Mouse (Mus musculus) 3134 (cell line): ENCODE data around the gene Gm3238.
"Not testable (repeated sequence)": the region's sequence is repeated elsewhere in the genome, so short reads cannot be mapped to it uniquely, and the experiment has no call there.

Experiments
- DNase-seq: peaks from one replicate; pipeline ENCODE4 v3.0.0-alpha.2; 2011; ENCODE audit warnings: low spot score; ENCODE audit not compliant: insufficient read length; ENCODE audit errors: extremely low read depth

The Gm3238 gene

DNA sequence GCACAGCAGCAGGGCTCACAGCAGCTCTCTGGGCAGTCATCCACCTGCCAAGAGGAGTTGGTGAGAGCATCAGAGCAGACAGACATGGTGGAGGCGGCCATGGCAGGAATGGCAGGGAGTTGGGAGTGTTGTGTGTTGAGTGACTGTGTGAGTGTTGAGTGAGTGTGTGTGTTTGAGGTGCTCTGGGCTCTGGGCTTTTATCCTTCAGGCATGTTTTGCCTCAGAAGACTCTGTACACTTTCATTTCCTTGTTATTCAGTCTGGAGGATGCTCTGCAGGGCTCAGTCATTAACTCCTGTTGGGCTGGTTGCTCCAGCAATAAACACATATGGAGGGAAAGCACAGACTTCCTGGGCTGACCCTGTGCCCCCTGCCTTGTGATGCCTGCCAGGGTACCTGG, at the start of gene Gm3238:
Gm3238 (minus strand) TSS at position 101 of the 400 bp plus-strand sequence.
- DNase-seq: not testable (repeated sequence)

DNA sequence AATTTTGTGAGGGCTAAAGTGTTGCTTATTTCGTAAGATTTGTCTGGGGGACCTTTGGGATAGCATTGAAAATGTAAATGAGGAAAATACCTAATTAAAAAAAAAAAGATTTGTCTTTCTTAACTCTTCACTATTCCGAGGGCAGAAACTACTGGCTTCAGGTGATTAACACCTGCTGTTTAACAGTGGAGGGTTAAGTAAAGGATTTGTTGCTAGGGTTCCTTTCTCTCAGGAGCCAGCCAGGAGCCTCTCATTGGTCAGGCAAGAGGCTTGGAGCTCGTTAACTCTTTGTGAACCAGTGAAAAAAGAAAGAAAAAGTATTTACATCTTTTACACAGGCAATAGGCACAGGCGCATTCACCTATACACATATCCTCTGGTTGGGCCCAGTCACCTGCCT, 48.1 kb upstream of the Gm3238 start:
- no peak for DNase-seq

DNA sequence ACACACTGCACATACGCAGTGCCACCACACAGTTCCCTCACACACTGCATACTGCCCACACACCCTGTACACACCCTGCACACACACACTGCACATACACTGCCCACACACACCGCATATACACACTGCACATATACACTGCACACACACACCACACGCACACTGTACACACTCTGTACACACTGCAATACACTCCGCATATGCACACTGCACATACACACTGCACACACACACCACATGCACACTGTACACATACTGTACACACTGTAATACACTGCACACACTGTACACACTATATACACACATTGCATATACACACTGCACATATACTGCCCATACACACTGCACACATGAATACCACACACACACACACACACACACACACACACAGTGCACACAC, 47.4 kb upstream of the Gm3238 start:
- no peak for DNase-seq

DNA sequence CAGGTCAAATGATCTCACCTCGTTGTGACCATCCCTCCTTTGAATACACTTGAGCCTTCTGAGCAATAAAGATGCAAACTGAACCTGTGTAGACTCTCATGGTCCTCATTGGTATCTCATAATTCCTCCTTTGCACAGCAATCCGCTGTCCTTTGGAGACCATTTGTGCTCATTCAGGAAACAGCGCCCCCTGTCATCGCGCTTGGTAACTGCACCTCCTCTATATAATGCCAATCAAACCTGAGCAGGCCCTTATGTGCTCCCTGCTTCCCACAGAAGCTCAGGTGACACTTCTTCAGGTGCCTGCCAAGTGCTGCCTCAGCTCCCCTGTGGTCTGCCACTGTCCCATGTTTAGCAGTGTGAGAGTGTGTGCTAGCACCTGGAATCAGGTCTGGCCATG, 44.4 kb upstream of the Gm3238 start:
- no peak for DNase-seq

DNA sequence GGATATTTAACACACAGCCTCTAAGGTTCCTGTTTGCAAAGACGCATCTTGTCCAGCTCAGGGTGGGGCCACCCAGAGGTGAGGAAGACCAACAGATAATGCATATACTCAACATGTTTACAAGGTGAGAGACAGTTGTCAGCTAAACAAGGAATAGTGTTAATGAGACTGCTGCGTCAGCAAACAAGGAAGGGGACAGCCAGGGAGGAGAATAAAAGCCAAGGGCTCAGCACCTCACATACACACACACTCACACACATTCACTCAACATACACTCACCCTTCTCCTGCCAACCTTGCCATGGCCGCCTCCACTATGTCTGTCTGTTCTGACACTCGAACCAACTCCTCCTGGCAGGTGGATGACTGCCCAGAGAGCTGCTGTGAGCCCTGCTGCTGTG, 43.3 kb upstream of the Gm3238 start, which contains the start of gene Gm2696:
Gm2696 (plus strand) TSS at position 301 of the 400 bp plus-strand sequence.
- DNase-seq: no peak

DNA sequence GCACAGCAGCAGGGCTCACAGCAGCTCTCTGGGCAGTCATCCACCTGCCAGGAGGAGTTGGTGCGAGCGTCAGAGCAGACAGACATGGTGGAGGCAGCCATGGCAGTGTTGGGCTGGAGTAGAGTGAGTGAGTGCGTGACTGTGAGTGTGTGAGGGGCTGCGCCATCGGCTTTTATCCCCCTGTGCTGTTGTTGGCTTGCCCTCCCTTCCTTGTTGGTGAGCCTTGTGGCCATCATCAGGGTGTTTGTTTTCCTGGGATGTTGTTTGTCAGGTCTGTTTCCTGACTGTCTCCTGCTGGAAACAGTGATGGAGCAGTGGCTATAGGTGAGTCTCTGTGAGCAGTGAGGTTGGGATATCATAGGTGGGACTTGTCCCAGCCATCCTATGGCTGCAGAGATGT, 40.6 kb upstream of the Gm3238 start, which contains the start of gene Gm9507:
Gm9507 (minus strand) TSS at position 101 of the 400 bp plus-strand sequence.
- no peak for DNase-seq

DNA sequence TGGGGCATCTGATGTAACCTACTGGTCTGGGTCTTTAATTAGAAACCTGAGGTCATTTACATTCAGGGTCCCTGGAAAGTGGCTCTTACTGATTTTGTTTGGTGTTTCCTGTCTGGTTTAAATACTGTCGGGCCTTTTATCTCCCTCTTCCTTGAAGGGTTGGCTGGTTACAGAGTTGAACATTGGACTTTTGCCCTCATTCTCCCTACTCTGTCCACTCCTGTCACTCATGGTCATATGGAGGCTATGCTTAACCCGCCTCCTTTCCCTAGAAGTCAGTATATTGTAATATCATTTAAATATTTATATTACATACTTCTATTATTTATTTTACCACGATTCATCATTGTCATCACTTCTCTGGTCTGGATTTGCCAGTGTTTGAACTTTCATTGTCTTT, 33.0 kb upstream of the Gm3238 start:
- DNase-seq: no peak

DNA sequence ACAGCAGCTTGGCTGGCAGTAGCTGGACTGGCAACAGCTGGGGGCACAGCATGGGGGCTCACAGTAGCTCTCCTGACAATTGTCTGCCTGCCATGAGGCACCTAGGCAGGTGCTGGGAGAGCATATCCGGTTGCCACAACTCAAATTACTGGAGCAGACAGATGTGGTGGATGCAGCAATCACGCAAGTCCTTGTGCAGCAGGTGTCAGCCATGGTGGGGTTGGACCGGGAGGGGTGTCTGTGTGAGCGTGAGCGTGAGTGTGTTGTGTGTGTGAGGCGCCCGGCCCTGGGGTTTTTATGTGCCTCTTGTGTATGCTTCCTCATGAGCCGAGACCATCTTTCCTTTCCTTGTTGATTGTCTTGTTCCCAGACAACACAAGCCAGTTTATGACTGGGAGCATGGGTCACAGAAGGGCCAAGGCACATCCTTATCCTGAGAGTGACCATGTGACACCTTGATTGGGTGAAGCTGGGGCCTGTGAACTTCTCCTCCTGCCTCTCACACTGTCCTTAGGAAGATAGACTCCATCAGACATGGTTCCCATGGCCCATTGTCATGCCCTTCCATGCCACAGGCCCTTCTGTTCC, 27.9 kb upstream of the Gm3238 start, which contains the start of gene Gm19668:
Gm19668 (minus strand) TSS at position 213 of the 588 bp plus-strand sequence.
- DNase-seq: no peak

DNA sequence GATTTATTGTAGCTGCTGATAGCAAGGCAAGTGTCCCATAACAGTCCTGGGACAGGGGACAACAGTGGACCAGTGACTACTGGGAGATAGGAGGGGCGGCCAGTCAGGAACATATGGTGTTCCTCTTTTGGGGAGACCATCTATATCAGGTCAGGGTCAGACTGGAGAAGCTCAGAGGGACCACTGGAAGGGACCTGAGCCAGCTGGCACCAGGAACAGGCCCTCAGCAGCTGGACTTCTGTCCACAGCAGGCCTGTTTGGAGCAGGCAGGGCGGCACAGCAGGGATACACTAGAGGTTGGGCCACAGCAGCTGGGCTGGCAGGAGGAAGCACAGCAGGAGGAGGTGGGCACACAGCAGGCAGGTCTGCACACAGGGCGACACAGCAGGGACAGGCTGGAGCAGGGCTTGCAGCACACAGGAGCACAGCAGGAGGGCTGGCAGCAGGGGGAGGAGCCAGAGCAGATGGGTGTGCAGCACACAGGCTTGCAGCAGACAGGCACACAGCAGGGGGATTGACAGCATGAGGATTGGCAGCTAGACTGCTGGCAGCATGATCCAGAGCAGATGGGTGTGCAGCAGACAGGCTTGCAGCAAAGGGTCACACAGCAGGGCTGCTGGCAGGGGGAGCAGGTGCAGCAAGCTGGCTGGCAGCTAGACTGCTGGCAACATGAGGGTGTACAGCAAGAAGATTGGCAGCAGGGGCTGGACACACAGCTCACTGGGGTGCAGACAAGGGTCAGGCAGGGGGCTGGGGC, 27.2 kb upstream of the Gm3238 start:
- DNase-seq: not testable (repeated sequence)

DNA sequence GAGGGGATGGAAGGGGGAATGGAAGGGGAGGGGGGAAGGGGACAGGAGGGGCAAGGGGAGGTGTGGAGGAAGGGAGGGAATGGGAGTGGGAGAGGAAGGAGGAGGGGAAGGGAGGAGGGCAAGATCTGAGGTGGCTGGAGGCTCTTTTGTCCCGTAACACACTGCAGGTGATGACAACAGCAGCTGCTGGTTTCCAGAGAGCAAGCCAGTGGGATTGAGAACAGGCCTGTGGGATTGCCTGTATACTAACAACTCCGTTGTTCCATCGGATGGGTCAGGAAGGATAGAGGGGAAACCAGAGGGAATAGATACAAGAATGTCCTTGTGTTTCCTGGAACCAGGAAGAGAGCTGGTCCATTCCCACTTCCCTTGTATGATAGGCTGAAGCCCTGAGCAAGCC, 26.6 kb upstream of the Gm3238 start:
- DNase-seq: no peak

DNA sequence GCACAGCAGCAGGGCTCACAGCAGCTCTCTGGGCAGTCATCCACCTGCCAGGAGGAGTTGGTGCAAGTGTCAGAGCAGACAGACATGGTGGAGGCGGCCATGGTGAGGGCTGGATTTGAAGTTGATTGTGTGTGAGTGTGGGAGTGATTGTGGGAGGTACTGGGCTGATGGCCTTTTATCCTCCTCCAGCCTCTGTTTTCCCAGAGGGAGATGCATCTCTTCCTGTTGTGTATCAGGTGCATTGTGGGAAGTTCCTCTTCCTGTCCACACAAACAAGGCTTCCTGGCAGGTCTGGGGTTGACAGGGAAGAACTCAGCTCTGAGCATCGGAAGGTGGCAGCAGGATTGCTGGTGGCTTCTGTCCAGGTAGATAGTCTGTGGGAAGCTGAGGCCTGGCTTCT, 23.9 kb upstream of the Gm3238 start, which contains the start of gene Gm9639:
Gm9639 (minus strand) TSS at position 101 of the 400 bp plus-strand sequence.
- no peak for DNase-seq

DNA sequence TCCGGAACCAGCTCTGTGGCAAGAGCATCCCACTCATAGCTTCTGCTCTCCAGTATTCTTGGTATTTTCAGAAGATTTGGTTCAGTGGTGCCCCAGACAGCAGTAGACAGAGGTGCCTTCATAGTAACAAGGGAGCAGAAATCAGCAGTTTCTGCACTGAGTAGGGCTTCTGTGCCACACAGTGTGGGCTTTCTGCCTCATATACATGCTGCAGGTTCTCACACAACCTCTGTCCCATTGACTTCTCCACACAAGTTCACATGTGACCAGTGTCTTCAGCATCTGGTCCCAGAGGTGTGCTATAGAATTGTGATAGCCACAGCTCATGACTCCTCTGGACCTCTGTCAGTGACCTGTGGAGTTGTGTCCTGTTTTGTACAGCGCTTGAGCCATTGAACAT, 17.5 kb upstream of the Gm3238 start:
- DNase-seq: no peak

DNA sequence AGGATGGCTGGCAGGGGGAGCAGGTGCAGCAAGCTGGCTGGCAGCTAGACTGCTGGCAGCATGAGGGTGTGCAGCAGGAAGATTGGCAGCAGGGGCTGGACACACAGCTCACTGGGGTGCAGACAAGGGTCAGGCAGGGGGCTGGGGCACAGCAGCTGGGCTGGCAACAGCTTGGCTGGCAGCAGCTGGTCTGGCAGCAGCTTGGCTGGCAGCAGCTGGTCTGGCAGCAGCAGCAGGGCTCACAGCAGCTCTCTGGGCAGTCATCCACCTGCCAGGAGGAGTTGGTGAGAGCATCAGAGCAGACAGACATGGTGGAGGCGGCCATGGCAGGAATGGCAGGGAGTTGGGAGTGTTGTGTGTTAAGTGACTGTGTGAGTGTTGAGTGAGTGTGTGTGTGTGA, 16.8 kb upstream of the Gm3238 start, which contains the start of gene Gm7137:
Gm7137 (minus strand) TSS at position 325 of the 400 bp plus-strand sequence.
- not testable (repeated sequence) for DNase-seq

DNA sequence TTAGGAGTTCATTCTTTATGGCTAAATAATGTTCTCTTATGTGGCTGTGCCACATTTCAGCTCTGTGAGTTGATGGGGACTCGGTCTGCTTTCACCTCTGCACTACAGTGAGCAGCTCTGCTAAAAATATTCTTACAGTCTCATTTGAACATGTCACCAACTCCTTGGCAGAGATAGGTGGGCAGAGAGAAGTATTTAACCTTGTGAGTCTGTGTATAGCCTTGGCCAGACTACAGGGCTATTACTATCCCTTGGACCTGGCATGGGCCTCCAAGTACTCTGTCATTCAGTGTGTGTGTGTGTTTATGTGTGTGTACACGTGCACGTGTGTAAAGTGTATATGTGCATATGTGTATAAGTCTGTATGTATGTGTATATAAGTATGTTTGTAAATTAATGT, 12.3 kb upstream of the Gm3238 start:
- DNase-seq: not testable (repeated sequence)

DNA sequence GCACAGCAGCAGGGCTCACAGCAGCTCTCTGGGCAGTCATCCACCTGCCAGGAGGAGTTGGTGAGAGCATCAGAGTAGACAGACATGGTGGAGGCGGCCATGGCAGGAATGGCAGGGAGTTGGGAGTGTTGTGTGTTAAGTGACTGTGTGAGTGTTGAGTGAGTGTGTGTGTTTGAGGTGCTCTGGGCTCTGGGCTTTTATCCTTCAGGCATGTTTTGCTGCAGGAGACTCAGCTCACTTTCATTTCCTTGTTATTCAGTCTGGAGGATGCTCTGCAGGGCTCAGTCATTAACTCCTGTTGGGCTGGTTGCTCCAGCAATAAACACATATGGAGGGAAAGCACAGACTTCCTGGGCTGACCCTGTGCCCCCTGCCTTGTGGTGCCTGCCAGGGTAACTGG, 11.3 kb upstream of the Gm3238 start, which contains the start of gene Gm3250:
Gm3250 (minus strand) TSS at position 101 of the 400 bp plus-strand sequence.
- DNase-seq: not testable (repeated sequence)

DNA sequence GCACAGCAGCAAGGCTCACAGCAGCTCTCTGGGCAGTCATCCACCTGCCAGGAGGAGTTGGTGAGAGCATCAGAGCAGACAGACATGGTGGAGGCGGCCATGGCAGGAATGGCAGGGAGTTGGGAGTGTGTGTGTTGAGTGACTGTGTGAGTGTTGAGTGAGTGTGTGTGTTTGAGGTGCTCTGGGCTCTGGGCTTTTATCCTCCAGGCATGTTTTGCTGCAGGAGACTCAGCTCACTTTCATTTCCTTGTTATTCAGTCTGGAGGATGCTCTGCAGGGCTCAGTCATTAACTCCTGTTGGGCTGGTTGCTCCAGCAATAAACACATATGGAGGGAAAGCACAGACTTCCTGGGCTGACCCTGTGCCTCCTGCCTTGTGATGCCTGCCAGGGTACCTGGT, 5.7 kb upstream of the Gm3238 start, which contains the start of gene Gm7138:
Gm7138 (minus strand) TSS at position 101 of the 400 bp plus-strand sequence.
- not testable (repeated sequence) for DNase-seq

DNA sequence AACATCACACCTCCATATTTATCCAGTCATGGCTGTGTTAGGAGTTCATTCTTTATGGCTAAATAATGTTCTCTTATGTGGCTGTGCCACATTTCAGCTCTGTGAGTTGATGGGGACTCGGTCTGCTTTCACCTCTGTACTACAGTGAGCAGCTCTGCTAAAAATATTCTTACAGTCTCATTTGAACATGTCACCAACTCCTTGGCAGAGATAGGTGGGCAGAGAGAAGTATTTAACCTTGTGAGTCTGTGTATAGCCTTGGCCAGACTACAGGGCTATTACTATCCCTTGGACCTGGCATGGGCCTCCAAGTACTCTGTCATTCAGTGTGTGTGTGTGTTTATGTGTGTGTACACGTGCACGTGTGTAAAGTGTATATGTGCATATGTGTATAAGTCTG, 1.0 kb upstream of the Gm3238 start:
- not testable (repeated sequence) for DNase-seq

DNA sequence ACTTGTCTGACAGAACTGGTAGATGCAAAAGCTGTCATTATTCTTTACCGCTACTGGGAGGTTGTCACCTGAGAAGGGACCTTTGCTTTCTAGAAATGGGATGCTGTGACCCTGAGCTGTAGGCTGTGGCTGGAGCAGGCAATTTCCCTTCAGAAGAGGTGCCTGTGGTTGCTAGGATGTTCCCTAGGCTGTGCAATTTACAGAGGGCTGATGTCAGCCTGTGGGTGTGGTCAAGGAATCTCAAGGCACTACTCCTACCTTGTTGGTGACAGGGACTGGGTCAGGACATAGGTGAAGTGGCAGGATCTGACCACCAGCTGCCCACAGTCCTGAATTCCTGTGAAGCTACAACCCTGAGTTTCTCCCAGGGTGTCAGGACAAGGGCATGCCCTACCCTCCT, 1.4 kb downstream of the Gm3238 start:
- DNase-seq: no peak

DNA sequence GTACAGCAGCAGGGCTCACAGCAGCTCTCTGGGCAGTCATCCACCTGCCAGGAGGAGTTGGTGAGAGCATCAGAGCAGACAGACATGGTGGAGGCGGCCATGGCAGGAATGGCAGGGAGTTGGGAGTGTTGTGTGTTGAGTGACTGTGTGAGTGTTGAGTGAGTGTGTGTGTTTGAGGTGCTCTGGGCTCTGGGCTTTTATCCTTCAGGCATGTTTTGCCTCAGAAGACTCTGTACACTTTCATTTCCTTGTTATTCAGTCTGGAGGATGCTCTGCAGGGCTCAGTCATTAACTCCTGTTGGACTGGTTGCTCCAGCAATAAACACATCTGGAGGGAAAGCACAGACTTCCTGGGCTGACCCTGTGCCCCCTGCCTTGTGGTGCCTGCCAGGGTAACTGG, 11.5 kb downstream of the Gm3238 start, which contains the start of gene Gm3233:
Gm3233 (minus strand) TSS at position 101 of the 400 bp plus-strand sequence.
- not testable (repeated sequence) for DNase-seq

DNA sequence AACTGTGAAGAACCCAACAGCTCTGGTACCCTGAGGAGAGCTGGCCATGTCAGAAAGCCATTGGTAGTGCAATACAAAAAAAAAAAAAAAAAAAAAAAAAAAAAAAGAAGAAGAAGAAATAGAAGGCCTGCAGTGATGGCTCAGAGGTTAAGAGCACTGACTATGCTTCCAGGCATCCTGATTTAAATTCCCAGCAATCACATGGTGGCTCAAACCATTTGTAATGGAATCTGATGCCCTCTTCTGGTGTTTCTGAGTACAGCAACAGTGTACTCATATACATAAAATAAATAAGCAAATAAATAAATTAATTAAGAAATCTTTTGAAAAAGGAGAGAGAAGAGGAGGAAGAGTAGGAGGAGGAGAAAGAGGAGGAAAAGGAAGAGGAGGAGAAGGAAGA, 17.7 kb downstream of the Gm3238 start:
- DNase-seq: no peak

DNA sequence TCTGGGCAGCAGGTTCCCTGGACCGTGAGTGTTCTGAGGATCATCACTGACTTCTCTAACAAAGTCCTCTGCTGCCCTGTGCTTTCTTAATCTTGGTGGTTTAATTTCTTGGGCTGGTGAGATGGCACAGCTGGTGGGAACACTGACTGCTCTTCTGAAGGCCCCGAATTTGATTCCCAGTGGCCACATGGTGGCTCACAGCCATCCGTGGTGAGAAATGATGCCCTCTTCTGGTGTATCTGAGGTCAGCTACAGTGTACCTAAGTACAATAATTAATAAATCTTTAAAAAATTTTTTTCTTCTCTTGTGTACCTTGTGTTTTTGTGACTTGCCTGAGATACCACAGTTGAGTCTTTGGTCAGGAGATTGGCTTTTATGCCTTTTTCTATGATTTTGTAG, 18.8 kb downstream of the Gm3238 start:
- not testable (repeated sequence) for DNase-seq
